Comparison of ENCODE assay signal across 7 mouse cellular contexts in the genomic region with DNA sequence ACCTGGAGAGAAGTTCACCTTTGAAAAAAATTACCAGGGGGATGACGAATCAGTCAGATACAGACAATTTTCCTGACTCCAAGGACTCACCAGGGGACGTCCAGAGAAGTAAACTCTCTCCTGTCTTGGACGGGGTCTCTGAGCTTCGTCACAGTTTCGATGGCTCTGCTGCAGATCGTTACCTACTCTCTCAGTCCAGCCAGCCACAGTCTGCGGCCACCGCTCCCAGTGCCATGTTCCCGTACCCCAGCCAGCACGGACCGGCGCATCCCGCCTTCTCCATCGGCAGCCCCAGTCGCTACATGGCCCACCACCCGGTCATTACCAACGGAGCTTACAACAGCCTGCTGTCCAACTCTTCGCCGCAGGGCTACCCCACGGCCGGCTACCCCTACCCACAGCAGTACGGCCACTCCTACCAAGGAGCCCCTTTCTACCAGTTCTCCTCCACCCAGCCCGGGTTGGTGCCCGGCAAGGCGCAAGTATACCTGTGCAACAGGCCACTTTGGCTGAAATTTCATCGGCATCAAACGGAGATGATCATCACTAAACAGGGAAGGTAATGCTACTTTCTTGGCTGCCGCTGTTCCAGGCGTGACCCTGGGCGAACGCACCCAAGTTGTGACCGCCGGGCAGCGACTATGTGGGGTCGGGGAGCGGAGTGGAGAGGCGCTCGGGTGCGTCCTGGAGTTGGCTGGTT. TPM values are rescaled to one million over a fixed set of nuclear protein-coding genes. Genes with fewer than 3 reads are reported as not detected.
DNase-seq lines count a peak whose midpoint lies in the region; ATAC-seq lines count a peak whose summit lies in the region.

No protein-coding gene starts in this region.

- under 1% methylated on average over 39 of the region's 39 CpGs for WGBS in embryonic facial prominence, embryonic 14.5 days
- 1% methylated on average over 39 of the region's 39 CpGs for WGBS in intestine, embryonic 14.5 days
- under 1% methylated on average over 39 of the region's 39 CpGs for WGBS in midbrain, embryonic 15.5 days

- H3K9me3 ChIP-seq in embryonic facial prominence, embryonic 14.5 days (ENCODE audit: control insufficient read depth, low read length): no peaks in the 10 kb centered on the region
- no peaks in the 10 kb centered on the region for H3K9me3 ChIP-seq in intestine, embryonic 14.5 days (ENCODE audit: control insufficient read depth, low read length)
- H3K9me3 ChIP-seq in midbrain, embryonic 15.5 days: no peaks in the 10 kb centered on the region

- H3K27ac ChIP-seq in embryonic facial prominence, embryonic 14.5 days (replicated peaks; ENCODE audit: low read depth, low read length): no peak overlapping the region
- no peak overlapping the region for H3K27ac ChIP-seq in intestine, embryonic 14.5 days (ENCODE audit: low read depth)
- H3K27ac ChIP-seq in midbrain, embryonic 15.5 days: no peak overlapping the region

- peaks cover 6% of the 10 kb centered on the region; the same call in 1 of the 2 replicates for H3K4me1 ChIP-seq in embryonic facial prominence, embryonic 14.5 days (ENCODE audit: control insufficient read depth, insufficient read depth, low read length)
- 0 out of 2 replicates have a peak, but pooled peaks cover 2% of the 10 kb centered on the region for H3K4me1 ChIP-seq in intestine, embryonic 14.5 days (replicated peaks; ENCODE audit: control insufficient read depth, insufficient read depth, low read length)
- peaks cover 28% of the 10 kb centered on the region for H3K4me1 ChIP-seq in midbrain, embryonic 15.5 days

- ATAC-seq in embryonic facial prominence, embryonic 14.5 days (ENCODE audit: low read depth): peak; percentile 30
- peak; percentile 36; the same call in 1 of the 2 replicates for ATAC-seq in intestine, embryonic 14.5 days (replicated peaks; ENCODE audit: low FRiP score, low TSS enrichment, low read depth)
- peak; percentile 40 for ATAC-seq in midbrain, embryonic 15.5 days (replicated peaks)

- no peak overlapping the region for H3K9ac ChIP-seq in embryonic facial prominence, embryonic 14.5 days (ENCODE audit: low read depth, low read length)
- H3K9ac ChIP-seq in intestine, embryonic 14.5 days (ENCODE audit: low read length): no peak overlapping the region
- no peak overlapping the region for H3K9ac ChIP-seq in midbrain, embryonic 15.5 days

- H3K4me3 ChIP-seq in embryonic facial prominence, embryonic 14.5 days (ENCODE audit: low read depth, low read length): peak overlapping the region; percentile 19
- no peak overlapping the region for H3K4me3 ChIP-seq in intestine, embryonic 14.5 days (ENCODE audit: low read depth, low read length)
- peak overlapping the region; percentile 19 for H3K4me3 ChIP-seq in midbrain, embryonic 15.5 days

- H3K27me3 ChIP-seq in embryonic facial prominence, embryonic 14.5 days (replicated peaks; ENCODE audit: control insufficient read depth, insufficient read depth, low read length): peaks cover 80% of the 10 kb centered on the region
- peaks cover 89% of the 10 kb centered on the region for H3K27me3 ChIP-seq in intestine, embryonic 14.5 days (replicated peaks; ENCODE audit: control insufficient read depth, insufficient read depth, low read length)
- H3K27me3 ChIP-seq in midbrain, embryonic 15.5 days (replicated peaks): peaks cover 57% of the 10 kb centered on the region

- peak; percentile 40 to 57 for DNase-seq in layer of hippocampus, postnatal 10 days (ENCODE audit: low spot score in 2 of 2)
- no peak for DNase-seq in layer of hippocampus, adult 9-11 months
- peak; percentile 39 for DNase-seq in ZHBTc4 (ENCODE audit: low read depth, low spot score)
- DNase-seq in embryonic facial prominence, embryonic 14.5 days (ENCODE audit: low spot score): no peak
- DNase-seq in intestine, embryonic 14.5 days (ENCODE audit: low spot score): peak; percentile 83
- no peak for DNase-seq in thymus, adult 18-20 months

- no peaks in the 10 kb centered on the region for H3K36me3 ChIP-seq in embryonic facial prominence, embryonic 14.5 days (ENCODE audit: control insufficient read depth, insufficient read depth, low read length)
- H3K36me3 ChIP-seq in intestine, embryonic 14.5 days (ENCODE audit: control insufficient read depth, insufficient read depth, low read length): peaks cover 4% of the 10 kb centered on the region; the same call in 1 of the 2 replicates
- no peaks in the 10 kb centered on the region for H3K36me3 ChIP-seq in midbrain, embryonic 15.5 days (replicated peaks)

- H3K4me2 ChIP-seq in embryonic facial prominence, embryonic 14.5 days (ENCODE audit: low read depth, low read length): peak overlapping the region; percentile 34
- no peak overlapping the region for H3K4me2 ChIP-seq in intestine, embryonic 14.5 days (ENCODE audit: low read length)
- peak overlapping the region; percentile 15 for H3K4me2 ChIP-seq in midbrain, embryonic 15.5 days

RNA-seq across cellular contexts. Expression of a gene that starts 2.3 kb away (rescaled TPM):
- total RNA-seq in layer of hippocampus, postnatal 10 days (2021): 10 to 100 TPM; 45.9 to 47.4 TPM
- 0.24 and 0.38 TPM in 2 replicates for polyA plus RNA-seq in embryonic facial prominence, embryonic 14.5 days (2014; fragmentation: Nextera tagmentation; extraction: Ambion mirVana)
- 0.04 TPM in 1 of 2 replicates, not detected in the other for polyA plus RNA-seq in intestine, embryonic 14.5 days (2014; fragmentation: Nextera tagmentation; extraction: Ambion mirVana)
- polyA plus RNA-seq in midbrain, embryonic 15.5 days (2015; fragmentation: Nextera tagmentation; extraction: Ambion mirVana): 2.8 and 3.7 TPM in 2 replicates

Comparison
In these comparisons a context has a peak if more than half of its experiments do, and no peak if none do; other contexts are left out.
1. DNase-seq: peak in layer of hippocampus, postnatal 10 days (2 of 2), ZHBTc4 (single experiment) and intestine, embryonic 14.5 days (single experiment); none in layer of hippocampus, adult 9-11 months (single experiment), embryonic facial prominence, embryonic 14.5 days (single experiment) and thymus, adult 18-20 months (0 of 2).
2. Peak in every context shown above with its lines, with median percentiles within 50 percentile points of each other: ATAC-seq.